9 mouse cellular contexts compared by ENCODE assay signal in genomic region chr12:31005010-31005409, GRCm38 (mm10).
A peak's percentile ranks its signal among the peaks of the same experiment; 100 is the strongest.
DNase-seq lines count a peak whose midpoint lies in the region; ATAC-seq and TF ChIP-seq lines count a peak whose summit lies in the region.
"Had no signal": no experiment of that assay in that cellular context is flagged by ENCODE, and none has a peak within 500 bp of the region (broad histone marks: within the 10 kb centered on the region; RNA-seq: fewer than 3 reads in every experiment).

No protein-coding gene starts in this region.

- no peaks in the 10 kb centered on the region for H3K4me1 ChIP-seq in forebrain, embryonic 10.5 days
- no peaks in the 10 kb centered on the region for H3K4me1 ChIP-seq in forebrain, embryonic 12.5 days
- peaks cover 2% of the 10 kb centered on the region; the same call in 1 of the 2 replicates for H3K4me1 ChIP-seq in embryonic fibroblast, embryonic 13.5 days (ENCODE audit: control insufficient read depth, insufficient read depth, low read length)
- H3K4me1 ChIP-seq in hindbrain, embryonic 16.5 days (ENCODE audit: control insufficient read depth, insufficient read depth, low read depth, low read length): no peaks in the 10 kb centered on the region
- H3K4me1 ChIP-seq in spleen, adult 2 months (ENCODE audit: control insufficient read depth, insufficient read depth, insufficient read length): no peaks in the 10 kb centered on the region

- DNase-seq in forebrain, embryonic 10.5 days (ENCODE audit: extremely low spot score, low spot score): peak; percentile 72
- DNase-seq in adrenal gland, postnatal 25 days: peak; percentile 83
- DNase-seq in layer of hippocampus, postnatal 10 days (ENCODE audit: low spot score in 2 of 2): peak; percentile 85 to 87
- peak; percentile 53 for DNase-seq in lung, postnatal 25 days (ENCODE audit: low spot score)
- DNase-seq in spleen, adult 2 months (ENCODE audit: low read depth in 1 of 2, low spot score in 2 of 2): peak in 1 of 2 experiments; percentile 30

- no peak overlapping the region for H3K27ac ChIP-seq in forebrain, embryonic 10.5 days
- no peak overlapping the region for H3K27ac ChIP-seq in forebrain, embryonic 12.5 days
- no peak overlapping the region for H3K27ac ChIP-seq in embryonic fibroblast, embryonic 13.5 days (ENCODE audit: insufficient read depth, low read length)
- H3K27ac ChIP-seq in hindbrain, embryonic 16.5 days (ENCODE audit: low read depth, low read length): no peak overlapping the region
- no peak overlapping the region for H3K27ac ChIP-seq in spleen, adult 2 months (ENCODE audit: insufficient read depth, low read length)
- H3K27ac ChIP-seq: macrophage had no signal

- H3K4me2 ChIP-seq in forebrain, embryonic 12.5 days: no peak overlapping the region
- no peak overlapping the region for H3K4me2 ChIP-seq in hindbrain, embryonic 16.5 days (ENCODE audit: low read length)

- peak; percentile 40; the same call in 1 of the 2 replicates for TF ChIP-seq CTCF in embryonic fibroblast, embryonic 13.5 days (IDR thresholded peaks at IDR 0.05; ENCODE audit: borderline replicate concordance, insufficient read depth, low read length)
- peak; percentile 16; the same call in 1 of the 2 replicates for TF ChIP-seq CTCF in spleen, adult 2 months (IDR thresholded peaks at IDR 0.05; ENCODE audit: extremely low read depth, insufficient read depth, insufficient read length, insufficient replicate concordance)

- no peak for ATAC-seq in forebrain, embryonic 12.5 days (ENCODE audit: low FRiP score)
- ATAC-seq in hindbrain, embryonic 16.5 days: 0 out of 2 replicates have a peak, but pooled peaks have one; percentile 58

- no peaks in the 10 kb centered on the region for H3K27me3 ChIP-seq in forebrain, embryonic 10.5 days (ENCODE audit: poor library complexity, severe bottlenecking)
- H3K27me3 ChIP-seq in forebrain, embryonic 12.5 days: no peaks in the 10 kb centered on the region
- H3K27me3 ChIP-seq in hindbrain, embryonic 16.5 days (replicated peaks; ENCODE audit: control insufficient read depth, insufficient read depth, low read length): no peaks in the 10 kb centered on the region
- H3K27me3 ChIP-seq in spleen, adult 2 months (ENCODE audit: control insufficient read depth, insufficient read depth, low read length): no peaks in the 10 kb centered on the region

- H3K9ac ChIP-seq in forebrain, embryonic 12.5 days: no peak overlapping the region
- H3K9ac ChIP-seq in hindbrain, embryonic 16.5 days (ENCODE audit: low read depth, low read length): no peak overlapping the region

- no peaks in the 10 kb centered on the region for H3K36me3 ChIP-seq in forebrain, embryonic 10.5 days (replicated peaks)
- no peaks in the 10 kb centered on the region for H3K36me3 ChIP-seq in forebrain, embryonic 12.5 days (replicated peaks)
- no peaks in the 10 kb centered on the region for H3K36me3 ChIP-seq in hindbrain, embryonic 16.5 days (ENCODE audit: control insufficient read depth, insufficient read depth, low read length)
- H3K36me3 ChIP-seq in spleen, adult 2 months (ENCODE audit: control insufficient read depth, insufficient read depth, low read length): no peaks in the 10 kb centered on the region

- WGBS in forebrain, embryonic 10.5 days: 15% methylated on average over 3 of the region's 3 CpGs
- 16% methylated on average over 3 of the region's 3 CpGs for WGBS in forebrain, embryonic 12.5 days
- 24% methylated on average over 3 of the region's 3 CpGs for WGBS in hindbrain, embryonic 16.5 days
- WGBS in spleen, adult 2 months: 22% methylated on average over 3 of the region's 3 CpGs

- H3K9me3 ChIP-seq in forebrain, embryonic 10.5 days: no peaks in the 10 kb centered on the region
- no peaks in the 10 kb centered on the region for H3K9me3 ChIP-seq in forebrain, embryonic 12.5 days
- H3K9me3 ChIP-seq in hindbrain, embryonic 16.5 days (ENCODE audit: control insufficient read depth, low read length): no peaks in the 10 kb centered on the region

- no peak for TF ChIP-seq POLR2A in embryonic fibroblast, embryonic 13.5 days (IDR thresholded peaks at IDR 0.05; ENCODE audit: low read depth, low read length)
- TF ChIP-seq POLR2A in spleen, adult 2 months (IDR thresholded peaks at IDR 0.05; ENCODE audit: low read depth, low read length): no peak

- no peak overlapping the region for H3K4me3 ChIP-seq in forebrain, embryonic 10.5 days
- H3K4me3 ChIP-seq in forebrain, embryonic 12.5 days (replicated peaks): no peak overlapping the region
- H3K4me3 ChIP-seq in embryonic fibroblast, embryonic 13.5 days (ENCODE audit: insufficient read depth, low read length): no peak overlapping the region
- H3K4me3 ChIP-seq in hindbrain, embryonic 16.5 days (ENCODE audit: low read length): no peak overlapping the region
- H3K4me3 ChIP-seq in spleen, adult 2 months (ENCODE audit: extremely low read depth, insufficient read depth, insufficient read length): no peak overlapping the region
